Mouse (Mus musculus) testis, adult 2 months (tissue): Measurements from ENCODE around the gene Tesk2.

Source experiments
- CTCF ChIP-seq: fragments of 200-500 bp; IDR thresholded peaks from 2 replicates; pipeline ENCODE4 v1.5.1; 2012; ENCODE audit warnings: low read depth, mild to moderate bottlenecking, inconsistent platforms, low read length, moderate library complexity; ENCODE audit not compliant: control insufficient read depth, insufficient read depth, insufficient replicate concordance
- POLR2A ChIP-seq: fragments of 200-500 bp; IDR thresholded peaks from 2 replicates; pipeline ENCODE4 v1.6.1; 2012; ENCODE audit warnings: low read depth, mild to moderate bottlenecking, inconsistent platforms, low read length, moderate library complexity; ENCODE audit not compliant: control insufficient read depth

GRCm38 (mm10) chr4:116729532-116729931 lies 8.8 kb downstream of the Tesk2 start:
- no peak for TF ChIP-seq CTCF
- no peak for TF ChIP-seq POLR2A
